Mouse (Mus musculus): Measurements from ENCODE around the gene Otc.
A peak's percentile ranks its signal among the peaks of the same experiment; 100 is the strongest.

Gene Otc

DNA sequence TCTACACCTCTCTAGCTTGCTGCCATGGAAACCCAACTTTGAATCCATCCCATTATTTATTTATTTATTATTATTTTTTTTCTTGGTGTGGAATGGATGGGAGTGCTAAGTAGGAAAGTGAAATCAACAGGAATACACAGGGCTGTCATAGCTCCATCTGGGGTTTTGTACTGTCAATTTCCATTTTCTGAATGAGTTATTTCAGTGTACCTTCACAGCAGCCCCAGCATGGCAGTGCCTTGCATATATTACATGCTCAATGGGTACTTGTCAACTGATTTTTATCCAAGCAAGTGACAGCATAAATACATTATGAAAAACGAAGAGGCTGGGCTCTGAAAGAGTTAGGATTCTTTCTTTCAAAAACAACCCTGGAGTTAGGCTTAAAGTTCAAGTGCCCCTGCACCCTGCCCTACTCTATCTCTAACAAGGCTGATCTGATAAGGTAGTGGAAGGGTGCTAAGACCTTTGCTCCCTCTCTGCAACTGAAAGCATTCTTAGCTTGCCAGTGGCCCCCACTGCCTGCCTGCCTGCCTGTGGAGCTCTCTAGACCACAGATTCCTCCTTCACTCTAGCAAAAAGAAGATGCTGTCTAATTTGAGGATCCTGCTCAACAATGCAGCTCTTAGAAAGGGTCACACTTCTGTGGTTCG, at the start of gene Otc:
Gene Otc (plus strand): TSS at position 454 of the 653 bp plus-strand sequence.
- no peak for DNase-seq

DNA sequence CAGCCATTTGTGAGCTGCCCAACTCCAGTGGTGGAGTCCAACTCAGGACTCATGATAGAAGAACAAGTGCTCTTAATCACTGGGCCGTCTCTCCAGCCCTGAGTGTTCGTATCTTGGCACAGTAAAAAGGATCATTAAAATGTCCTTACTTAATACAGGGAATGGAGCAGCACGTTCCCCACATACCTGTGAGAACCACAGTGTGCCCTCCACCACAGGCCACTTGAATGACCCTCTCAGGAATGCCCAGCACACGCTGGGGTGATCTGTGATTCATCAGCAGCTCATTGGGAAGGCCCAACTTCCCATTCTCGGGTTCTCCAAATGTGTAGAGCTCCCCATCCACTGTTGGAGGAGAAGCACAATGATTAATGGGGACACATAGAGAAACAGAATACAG, 46.2 kb upstream of the Otc start:
- DNase-seq, result no peak

DNA sequence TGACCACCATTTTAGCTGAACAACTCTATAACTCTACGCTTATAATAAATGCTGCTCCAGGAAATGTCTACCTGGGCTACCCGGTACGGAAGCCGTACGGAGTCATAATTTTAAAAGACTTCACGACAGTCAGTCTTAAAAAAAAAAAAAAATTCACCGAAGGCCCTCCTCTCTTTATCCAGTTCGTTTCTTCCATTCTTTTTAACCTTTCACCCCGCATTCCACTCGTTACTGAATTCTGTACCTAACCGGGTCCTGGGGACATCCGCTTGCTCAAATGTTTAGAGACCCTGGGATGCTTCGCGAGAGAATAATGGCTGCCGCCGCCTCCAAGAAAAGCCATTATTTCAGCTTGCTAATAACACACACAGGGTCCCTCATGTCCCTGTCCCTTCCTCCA, 36.1 kb upstream of the Otc start:
- DNase-seq, result no peak

DNA sequence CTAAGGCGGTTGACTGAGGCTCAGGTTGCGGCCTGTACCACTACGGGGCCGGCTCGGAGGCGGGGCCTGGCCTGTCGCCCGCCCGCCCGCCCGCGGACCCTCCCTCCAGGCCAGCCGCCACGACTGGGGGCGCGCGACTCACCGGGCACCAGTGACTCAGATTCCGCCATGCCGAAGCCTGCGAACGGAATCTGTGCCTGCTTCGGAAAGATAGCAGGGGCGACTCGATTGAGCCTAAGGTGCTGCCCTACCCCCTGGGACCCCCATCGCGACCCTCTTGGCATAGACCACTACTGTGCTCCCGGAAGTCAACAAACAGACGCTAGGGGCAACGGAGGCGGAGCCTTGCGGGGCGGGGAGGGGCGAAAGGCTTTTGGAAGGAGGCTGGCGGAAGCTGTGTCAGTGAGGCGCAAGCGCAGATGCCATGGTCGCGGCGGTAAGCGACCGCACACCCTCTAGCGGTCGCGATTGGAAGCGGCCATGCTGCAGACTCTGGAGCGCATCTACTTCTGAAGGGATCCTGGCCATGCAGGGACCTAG, 35.6 kb upstream of the Otc start, which contains the start of gene Rpgr:
Gene Rpgr (minus strand): TSS at position 511 of the 540 bp plus-strand sequence.
- DNase-seq, result peak; percentile 84

DNA sequence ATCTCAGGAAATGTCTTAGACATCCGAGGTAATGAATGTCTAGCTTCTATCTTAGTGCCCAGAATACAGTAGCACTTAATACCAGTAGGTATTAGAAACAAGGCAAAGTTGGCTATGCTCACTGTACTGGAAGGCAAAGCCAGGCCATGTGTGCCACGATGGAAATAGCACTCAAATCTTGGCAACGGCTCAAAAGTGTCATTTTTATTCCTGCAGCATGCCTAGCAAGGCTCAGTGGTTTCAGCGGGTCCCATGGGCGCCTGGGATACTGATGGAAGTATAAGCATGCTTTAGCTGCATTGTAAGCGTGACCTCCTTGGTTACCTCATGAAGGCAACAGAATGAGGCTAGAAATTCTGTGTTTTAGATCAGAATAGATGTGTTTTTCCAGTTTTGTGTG, 32.8 kb upstream of the Otc start:
- DNase-seq, result no peak

DNA sequence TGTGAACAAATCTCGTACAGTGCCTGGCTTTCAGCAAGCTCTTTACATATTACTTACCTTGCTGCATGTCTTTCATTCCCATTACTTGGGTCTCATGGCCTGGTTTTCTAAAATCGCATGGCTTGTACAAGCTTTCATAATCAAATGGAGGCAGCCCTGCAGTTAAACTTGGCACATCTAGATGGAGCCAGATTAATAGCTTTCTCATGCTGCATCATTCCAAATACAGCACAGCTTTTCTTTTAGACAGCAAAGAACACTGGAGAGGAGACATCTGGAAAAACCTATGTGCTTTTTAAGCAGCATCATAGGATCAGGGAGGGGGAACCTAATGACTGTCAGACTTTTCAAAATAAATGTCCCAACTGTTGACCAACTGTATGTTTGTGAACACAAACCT, 19.1 kb upstream of the Otc start:
- DNase-seq, result no peak

DNA sequence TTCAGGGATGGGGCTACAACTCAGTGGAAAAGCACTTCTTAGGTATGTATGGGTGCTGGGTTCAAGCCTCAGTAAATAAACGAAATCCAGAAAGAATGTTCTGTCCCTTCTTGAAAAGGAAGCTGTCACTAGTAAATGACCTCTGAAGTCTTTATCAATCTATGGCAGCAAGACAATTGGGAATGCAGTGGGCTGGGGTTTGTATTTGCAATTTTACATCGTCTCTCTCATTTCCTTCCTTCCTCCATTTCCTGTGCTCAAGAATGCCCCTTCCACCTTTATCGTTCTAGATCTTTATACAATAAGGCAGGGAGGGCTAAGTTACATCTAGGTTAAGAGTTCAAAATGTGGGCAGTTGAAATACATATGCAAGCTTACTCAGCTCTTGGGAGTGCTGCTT, 17.5 kb upstream of the Otc start:
- DNase-seq, result no peak

DNA sequence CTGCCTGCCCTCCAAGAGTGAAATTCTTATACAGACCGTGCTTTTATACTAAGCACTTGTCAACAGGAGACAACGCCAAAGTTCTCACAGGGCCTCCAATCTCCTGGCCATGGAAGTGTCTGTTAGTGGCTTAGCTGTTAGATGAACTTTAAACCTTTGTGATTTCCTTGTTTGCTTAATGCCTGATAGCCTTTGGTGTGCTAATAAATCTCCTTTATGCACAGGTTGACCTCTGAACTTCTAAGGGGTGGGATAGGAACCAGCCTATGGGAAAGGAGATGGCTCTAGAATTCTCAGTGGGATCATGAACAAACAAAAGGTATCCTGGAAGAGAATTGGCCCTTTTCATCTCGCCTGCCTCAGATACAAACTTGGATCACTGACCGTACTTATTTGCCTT, 12.6 kb upstream of the Otc start:
- no peak for DNase-seq

DNA sequence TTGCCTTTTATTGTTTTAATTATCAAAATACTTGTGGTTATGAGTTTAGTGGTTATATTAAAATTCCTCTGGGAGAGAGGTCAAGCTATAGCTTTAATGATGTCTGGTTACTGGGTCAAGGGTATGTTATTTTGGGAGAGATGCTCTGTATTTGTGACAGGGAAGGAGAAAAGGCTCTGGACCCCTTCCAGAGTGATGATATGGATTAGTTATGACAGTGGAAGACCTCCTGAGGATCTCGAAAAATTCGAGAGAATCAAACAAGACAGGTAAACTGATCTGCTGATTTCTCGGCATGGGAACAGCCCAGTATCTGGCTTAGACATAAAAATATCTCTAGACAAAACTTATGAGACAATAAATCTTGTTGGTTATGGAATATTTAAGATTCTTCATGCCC, 8.2 kb upstream of the Otc start:
- no peak for DNase-seq

DNA sequence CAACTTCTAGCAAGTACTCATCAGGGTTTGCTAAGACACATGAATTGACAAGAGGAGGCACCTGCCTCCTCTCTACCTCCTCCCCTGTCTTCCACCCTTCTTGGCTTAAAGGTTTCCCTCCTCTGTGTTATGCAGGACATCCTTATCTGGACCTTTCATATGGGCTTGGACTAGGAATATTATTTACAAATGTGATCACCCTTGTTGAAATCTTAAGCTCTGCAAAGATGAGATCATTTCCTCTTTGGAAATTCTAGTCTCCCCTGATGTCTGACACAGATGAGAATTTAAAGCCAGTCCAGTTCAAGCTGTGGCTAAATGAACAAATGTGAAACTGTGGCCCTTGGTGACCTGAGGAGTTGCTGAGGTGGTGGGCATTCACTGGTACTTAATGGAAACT, 748 bp upstream of the Otc start:
- no peak for DNase-seq

DNA sequence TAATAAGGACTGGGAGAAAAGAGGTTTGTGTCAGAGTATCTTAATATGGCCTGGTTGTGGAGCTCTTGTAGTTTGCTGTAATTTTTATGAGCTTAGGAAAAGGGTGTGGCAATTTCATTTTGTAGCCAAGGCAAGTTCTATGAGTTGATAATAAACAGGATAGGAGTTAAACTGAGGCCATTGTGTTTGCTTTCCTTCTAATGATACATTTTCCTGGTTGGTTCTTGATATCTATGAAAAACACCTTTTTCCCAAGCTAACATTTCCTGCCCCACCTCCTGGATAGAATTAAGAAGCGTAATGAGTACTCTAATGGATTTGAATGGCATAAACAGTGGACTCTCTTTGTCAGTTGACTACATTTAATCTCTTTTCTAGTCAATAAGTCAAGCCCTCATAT, 5.7 kb downstream of the Otc start:
- no peak for DNase-seq

DNA sequence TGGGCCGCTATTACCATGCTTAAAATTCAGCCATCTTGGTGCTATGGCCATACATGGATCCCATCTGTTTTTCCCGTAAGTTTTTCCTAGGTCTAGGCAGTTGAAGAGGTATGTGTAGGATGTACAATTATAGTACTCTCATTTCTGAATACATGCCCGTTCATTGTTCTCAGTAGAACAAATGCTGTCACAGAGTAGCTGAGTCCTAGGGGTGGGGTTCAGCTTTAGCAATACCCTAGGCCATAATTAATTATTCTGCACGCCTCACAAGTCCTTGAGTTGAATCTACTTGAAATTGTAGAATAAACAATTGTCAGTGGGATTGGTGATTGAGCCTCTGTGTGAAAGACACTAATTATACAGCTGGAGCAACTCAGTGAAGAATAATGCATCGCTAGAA, 6.2 kb downstream of the Otc start:
- DNase-seq, result no peak

DNA sequence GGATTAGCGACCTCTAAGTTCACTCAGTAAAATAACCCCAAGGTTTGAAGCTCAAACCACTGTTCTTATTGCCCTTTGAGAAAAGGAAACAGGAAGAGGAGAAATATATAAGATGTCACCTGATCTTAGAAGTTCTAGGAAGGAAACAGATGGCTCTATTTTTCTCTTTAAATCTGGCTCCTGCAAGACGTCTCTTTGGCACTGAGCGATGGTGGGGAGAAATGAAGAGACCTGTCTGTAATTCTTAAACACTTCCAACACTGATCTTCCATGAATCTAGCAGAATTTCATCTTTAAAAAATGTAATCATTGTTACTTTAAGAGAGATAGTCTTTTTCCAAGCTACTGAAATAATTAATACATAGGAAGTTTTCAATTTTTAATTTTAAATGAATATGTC, 16.2 kb downstream of the Otc start:
- DNase-seq, result no peak

DNA sequence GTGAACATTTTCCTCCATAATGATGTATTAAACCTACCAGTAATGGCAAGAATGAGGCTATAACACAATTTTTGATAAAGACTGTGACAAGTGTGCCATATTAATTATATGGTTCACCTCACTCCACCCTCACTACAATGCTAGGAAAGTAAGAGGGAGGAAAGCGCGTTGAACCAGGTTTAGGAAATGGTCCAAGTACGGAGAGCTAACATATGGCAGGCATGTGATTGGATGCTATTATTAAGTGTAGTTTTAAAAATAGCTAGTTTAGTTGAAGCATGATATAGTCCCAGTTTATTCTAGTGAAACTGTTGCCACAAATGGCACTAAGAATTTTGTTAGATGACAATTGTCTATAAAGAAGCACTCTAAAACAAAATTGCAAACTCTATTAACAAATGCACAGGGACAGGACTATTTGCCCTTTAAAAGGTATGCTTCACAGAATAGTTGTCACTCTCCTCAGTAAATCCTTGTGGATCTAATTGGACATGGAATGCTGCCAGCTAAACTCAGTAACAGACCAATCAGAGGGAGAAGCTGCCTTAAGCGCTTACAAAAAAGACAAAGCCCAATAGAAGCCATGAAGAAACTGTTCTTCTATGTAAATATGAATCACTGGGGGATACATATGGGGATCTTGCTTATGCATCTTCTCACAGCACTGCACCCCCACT, 16.8 kb downstream of the Otc start:
- DNase-seq, result no peak

DNA sequence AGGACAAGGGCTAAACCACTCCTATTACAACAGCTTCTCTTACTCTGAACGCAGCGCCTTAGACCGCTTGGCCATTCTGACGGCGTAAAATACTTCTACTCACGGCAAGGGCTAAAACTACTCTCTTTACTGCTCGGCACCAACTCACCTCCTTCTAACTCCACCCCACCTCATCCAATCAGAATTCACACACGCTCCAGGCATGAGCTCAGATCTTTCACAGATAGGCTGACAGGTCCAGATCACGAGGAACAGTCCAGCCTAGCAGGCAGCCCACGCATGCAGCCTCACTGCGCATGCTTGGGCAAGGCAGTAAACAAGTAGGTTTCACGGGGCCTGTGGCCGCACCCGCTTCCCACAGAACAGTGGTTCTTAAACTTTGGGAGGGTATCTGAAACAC, 45.2 kb downstream of the Otc start:
- no peak for DNase-seq

DNA sequence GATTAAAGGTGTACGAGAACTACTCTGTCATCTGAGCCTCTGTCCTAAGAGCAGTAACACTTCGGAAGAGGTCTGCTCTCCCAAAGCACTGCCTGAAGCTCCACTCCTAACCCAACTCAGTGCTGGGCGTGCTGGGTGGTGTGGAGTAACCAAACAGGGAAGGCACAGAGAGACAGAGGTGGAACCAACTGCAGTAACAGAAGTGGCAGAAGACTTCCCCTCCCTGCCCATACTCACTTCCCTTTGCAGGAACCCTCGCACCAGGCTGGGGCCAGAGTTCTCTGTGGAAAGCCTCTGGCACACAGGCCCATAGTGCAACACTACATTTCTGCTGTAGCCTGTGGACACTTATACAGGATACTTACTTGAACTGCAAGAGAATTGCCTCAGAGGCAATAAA, 66.1 kb downstream of the Otc start:
- no peak for DNase-seq

DNA sequence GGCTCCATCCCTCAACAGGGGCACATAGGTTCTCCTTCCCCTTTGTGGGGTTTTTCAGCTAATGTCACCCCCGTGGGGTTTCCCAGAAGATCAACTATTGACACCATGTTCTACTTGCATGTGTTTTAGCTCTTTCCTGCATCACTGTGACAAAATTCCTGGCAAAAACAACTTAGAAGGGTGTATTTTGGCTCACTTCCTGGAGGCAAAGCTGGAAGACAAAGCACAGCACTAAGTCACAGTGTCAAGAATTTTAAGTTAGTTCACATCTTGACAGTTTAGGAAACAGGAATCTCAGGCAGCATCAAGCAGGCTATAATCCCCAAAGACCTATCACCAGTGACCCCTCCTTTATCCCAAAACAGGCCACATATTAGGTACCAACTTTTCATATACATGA, 78.1 kb downstream of the Otc start:
- DNase-seq, result no peak

DNA sequence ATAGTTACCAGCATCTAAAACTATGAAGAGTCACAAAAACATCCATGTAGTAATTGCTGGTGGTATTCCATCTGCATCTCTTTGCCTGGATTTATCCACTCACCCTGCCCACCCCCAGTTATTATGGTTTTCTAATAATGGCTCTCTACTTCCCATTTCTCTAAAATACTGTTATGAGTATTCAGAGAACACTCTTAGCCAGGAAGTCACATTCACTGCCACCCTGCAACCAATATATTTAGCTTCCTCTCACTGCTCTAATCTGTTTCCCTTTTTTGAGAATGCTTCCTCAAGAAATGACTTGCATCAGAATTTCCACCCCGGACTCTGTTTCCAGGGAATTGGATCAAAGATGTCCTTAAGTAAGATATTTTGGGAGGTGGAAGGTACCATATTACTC, 79.6 kb downstream of the Otc start:
- no peak for DNase-seq

DNA sequence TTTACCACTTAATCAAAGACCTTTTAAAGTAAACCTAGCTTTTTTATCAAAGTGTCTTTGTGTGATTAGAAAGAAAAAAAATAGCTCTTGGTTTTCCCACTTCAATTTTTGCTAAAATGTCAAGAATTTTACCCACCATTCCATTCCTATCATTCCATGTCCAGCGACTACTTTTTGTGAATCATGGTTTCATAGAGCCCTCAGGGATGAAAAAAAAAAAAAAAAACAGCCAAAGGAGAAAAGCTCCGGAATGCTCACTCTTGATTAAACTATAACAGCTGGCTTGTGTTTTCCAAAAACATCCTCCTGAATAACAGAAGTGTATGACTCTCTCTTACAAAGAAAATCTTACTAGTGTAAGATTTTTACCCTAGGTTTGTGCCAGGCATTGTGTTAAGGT, 84.7 kb downstream of the Otc start:
- no peak for DNase-seq

DNA sequence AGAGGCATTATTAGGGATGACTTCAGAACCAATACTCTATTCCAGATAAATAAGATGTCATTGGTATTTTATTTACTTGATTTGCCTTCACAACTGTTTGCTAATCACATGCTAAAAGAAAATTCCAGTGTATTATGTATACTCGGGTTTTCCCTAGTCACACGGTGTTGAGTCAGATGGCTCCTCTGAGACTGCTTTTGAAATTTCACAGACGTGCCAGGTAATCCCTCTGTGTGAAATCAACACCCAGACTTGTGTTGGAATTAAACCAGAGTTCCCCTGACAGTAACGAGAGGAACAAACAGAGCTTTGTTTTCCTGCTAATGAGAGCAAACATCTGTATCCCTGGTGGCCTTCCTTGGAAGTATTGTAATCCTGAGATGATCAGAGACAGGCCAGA, 103.8 kb downstream of the Otc start:
- DNase-seq, result no peak

Data from right cerebral cortex, postnatal 14 days (tissue).